Mouse (Mus musculus): ENCODE measurements at regions not wholly inside any gene's neighbourhood (a gene's known extent, or its start where the extent isn't known, plus 50 kb on each side); places are given as distances from the start of the nearest gene placed in this dataset.

- no peak for TF ChIP-seq CTCF (IDR thresholded peaks at IDR 0.05; ENCODE audit: low read depth)
- TF ChIP-seq EP300 (IDR thresholded peaks at IDR 0.05; ENCODE audit: low read depth), result no peak
Measured at GRCm38 (mm10) chr11:20442476-20442875, 100.6 kb upstream of the Sertad2 start.

All from liver, postnatal 0 days (tissue).